Mouse (Mus musculus) midbrain, embryonic 15.5 days (tissue): Measurements from ENCODE around the gene Gnas. TPM values are rescaled to one million over a fixed set of nuclear protein-coding genes. Genes with fewer than 3 reads are reported as not detected.

ENCODE experiments used
- ATAC-seq: fragments of 200-750 bp; cut with Nextera tagmentation; replicated peaks from 2 replicates; pipeline ENCODE4 v1.8.0; 2017; ENCODE audit warnings: moderate TSS enrichment
- H3K27ac ChIP-seq: fragments of 300-500 bp; sonication (generic); 2 replicates; pipeline ENCODE4 v1.5.1; 2015; ENCODE audit warnings: mild to moderate bottlenecking, inconsistent platforms
- H3K27me3 ChIP-seq: fragments of 300-500 bp; sonication (generic); replicated peaks from 2 replicates; pipeline ENCODE4 v1.6.1; 2015; ENCODE audit warnings: inconsistent platforms
- H3K36me3 ChIP-seq: fragments of 300-500 bp; sonication (generic); replicated peaks from 2 replicates; pipeline ENCODE4 v1.6.1; 2015; ENCODE audit warnings: inconsistent platforms
- H3K4me1 ChIP-seq: fragments of 300-500 bp; sonication (generic); 2 replicates; pipeline ENCODE4 v1.6.1; 2015; ENCODE audit warnings: inconsistent platforms
- H3K4me2 ChIP-seq: fragments of 300-500 bp; sonication (generic); 2 replicates; pipeline ENCODE4 v1.6.1; 2015; ENCODE audit warnings: inconsistent platforms, mild to moderate bottlenecking, moderate library complexity
- H3K4me3 ChIP-seq: fragments of 300-500 bp; sonication (generic); 2 replicates; pipeline ENCODE4 v1.5.1; 2015; ENCODE audit warnings: mild to moderate bottlenecking, inconsistent platforms
- H3K9ac ChIP-seq: fragments of 300-500 bp; sonication (generic); 2 replicates; pipeline ENCODE4 v1.6.1; 2015; ENCODE audit warnings: mild to moderate bottlenecking, inconsistent platforms
- H3K9me3 ChIP-seq: fragments of 300-500 bp; sonication (generic); 2 replicates; pipeline ENCODE4 v1.6.1; 2016; ENCODE audit warnings: inconsistent platforms
- WGBS: fragments of 180-500 bp; shearing (Covaris S2); methylation state at CpG from one replicate; pipeline ENCODE4 v1.1.7; 2015; ENCODE audit warnings: mixed read lengths; 5-methylcytosine and 5-hydroxymethylcytosine counted together
- polyA plus RNA-seq: library from polyadenylated mRNA; unstranded; fragments of >200 nt; fragmentation: Nextera tagmentation; extraction: Ambion mirVana; gene quantifications from 2 replicates; pipeline ENCODE4 v1.2.1, GENCODE M21; 2015

Gene Gnas
- polyA plus RNA-seq = 1,362 and 1,368 TPM in 2 replicates

- H3K27ac ChIP-seq = no peak within 1 kb of the TSS
- peaks cover 29% of the 10 kb centered on the region for H3K36me3 ChIP-seq
- peak within 1 kb of the TSS; percentile 28 for H3K4me3 ChIP-seq
- 49% methylated on average over 19 of the region's 19 CpGs for WGBS
- H3K9ac ChIP-seq = no peak within 1 kb of the TSS
- peaks cover 47% of the 10 kb centered on the region for H3K27me3 ChIP-seq
- peaks cover 19% of the 10 kb centered on the region for H3K4me1 ChIP-seq
- ATAC-seq = peak; percentile 58
- peak within 1 kb of the TSS; percentile 51 for H3K4me2 ChIP-seq
- H3K9me3 ChIP-seq = peaks cover 10% of the 10 kb centered on the region; the same call in 1 of the 2 replicates
Measured at GRCm38 (mm10) chr2:174284011-174284410, at the start of gene Gnas. Gnas (plus strand) TSS chr2:174284320.

- Histone ChIP-seq H3K4me2 (no peak overlapping the region), H3K4me3 (no peak overlapping the region), H3K9ac (no peak overlapping the region), H3K36me3 (no peaks in the 10 kb centered on the region), H3K27me3 (no peaks in the 10 kb centered on the region), H3K27ac (no peak overlapping the region), H3K4me1 (no peaks in the 10 kb centered on the region), H3K9me3 (no peaks in the 10 kb centered on the region)
- 91% methylated on average over 5 of the region's 5 CpGs for WGBS
- no peak for ATAC-seq
Measured at GRCm38 (mm10) chr2:174242431-174242830, 41.7 kb upstream of the Gnas start.

GRCm38 (mm10) chr2:174251963-174252362, 32.2 kb upstream of the Gnas start:
- H3K4me2 ChIP-seq = no peak overlapping the region
- H3K4me1 ChIP-seq = no peaks in the 10 kb centered on the region
- H3K27ac ChIP-seq = no peak overlapping the region
- no peaks in the 10 kb centered on the region for H3K36me3 ChIP-seq
- no peak for ATAC-seq
- no peaks in the 10 kb centered on the region for H3K27me3 ChIP-seq
- H3K9ac ChIP-seq = no peak overlapping the region
- no peaks in the 10 kb centered on the region for H3K9me3 ChIP-seq
- H3K4me3 ChIP-seq = no peak overlapping the region

- no peak for ATAC-seq
- H3K27ac ChIP-seq = no peak overlapping the region
- no peak overlapping the region for H3K4me2 ChIP-seq
- no peaks in the 10 kb centered on the region for H3K36me3 ChIP-seq
- peaks cover 8% of the 10 kb centered on the region; the same call in 1 of the 2 replicates for H3K4me1 ChIP-seq
- no peaks in the 10 kb centered on the region for H3K27me3 ChIP-seq
- 25% methylated on average over 2 of the region's 2 CpGs for WGBS
- no peaks in the 10 kb centered on the region for H3K9me3 ChIP-seq
- no peak overlapping the region for H3K4me3 ChIP-seq
- no peak overlapping the region for H3K9ac ChIP-seq
Measured at GRCm38 (mm10) chr2:174257312-174257711, 26.8 kb upstream of the Gnas start.

- H3K4me1 ChIP-seq = peaks cover 8% of the 10 kb centered on the region; the same call in 1 of the 2 replicates
- H3K4me2 ChIP-seq = no peak overlapping the region
- ATAC-seq = no peak
- 10% methylated on average over 3 of the region's 3 CpGs for WGBS
- no peaks in the 10 kb centered on the region for H3K36me3 ChIP-seq
- no peak overlapping the region for H3K4me3 ChIP-seq
- H3K27ac ChIP-seq = no peak overlapping the region
- H3K9ac ChIP-seq = no peak overlapping the region
- H3K9me3 ChIP-seq = no peaks in the 10 kb centered on the region
- no peaks in the 10 kb centered on the region for H3K27me3 ChIP-seq
Measured at GRCm38 (mm10) chr2:174260004-174260403, 24.1 kb upstream of the Gnas start.

- Histone ChIP-seq H3K27ac (no peak overlapping the region), H3K9ac (no peak overlapping the region), H3K4me3 (no peak overlapping the region), H3K9me3 (no peaks in the 10 kb centered on the region), H3K4me1 (peaks cover 8% of the 10 kb centered on the region; the same call in 1 of the 2 replicates), H3K36me3 (no peaks in the 10 kb centered on the region), H3K27me3 (no peaks in the 10 kb centered on the region), H3K4me2 (no peak overlapping the region)
- ATAC-seq = no peak
- 5% methylated on average over 4 of the region's 4 CpGs for WGBS
Measured at GRCm38 (mm10) chr2:174260908-174261800, 23.0 kb upstream of the Gnas start.

- Histone ChIP-seq H3K4me3 (no peak overlapping the region), H3K4me1 (peaks cover 8% of the 10 kb centered on the region; the same call in 1 of the 2 replicates), H3K9me3 (no peaks in the 10 kb centered on the region), H3K36me3 (no peaks in the 10 kb centered on the region), H3K27me3 (no peaks in the 10 kb centered on the region), H3K27ac (no peak overlapping the region), H3K9ac (no peak overlapping the region), H3K4me2 (no peak overlapping the region)
- 32% methylated on average over 6 of the region's 6 CpGs for WGBS
- no peak for ATAC-seq
Measured at GRCm38 (mm10) chr2:174261801-174262200, 22.3 kb upstream of the Gnas start.

- Histone ChIP-seq H3K4me3 (no peak overlapping the region), H3K9me3 (no peaks in the 10 kb centered on the region), H3K4me2 (no peak overlapping the region), H3K27me3 (no peaks in the 10 kb centered on the region), H3K27ac (no peak overlapping the region), H3K9ac (no peak overlapping the region), H3K4me1 (peaks cover 8% of the 10 kb centered on the region; the same call in 1 of the 2 replicates), H3K36me3 (no peaks in the 10 kb centered on the region; the same call in 1 of the 2 replicates)
- WGBS = 93% methylated on average over 5 of the region's 5 CpGs
- peak; percentile 40; the same call in 1 of the 2 replicates for ATAC-seq
Measured at GRCm38 (mm10) chr2:174263110-174263815, 20.9 kb upstream of the Gnas start.

GRCm38 (mm10) chr2:174264248-174264647, 19.9 kb upstream of the Gnas start:
- no peaks in the 10 kb centered on the region for H3K27me3 ChIP-seq
- H3K4me2 ChIP-seq = no peak overlapping the region
- no peaks in the 10 kb centered on the region for H3K9me3 ChIP-seq
- H3K4me1 ChIP-seq = 0 out of 2 replicates have a peak, but pooled peaks cover 3% of the 10 kb centered on the region
- no peak overlapping the region for H3K27ac ChIP-seq
- no peak overlapping the region for H3K9ac ChIP-seq
- WGBS = 77% methylated on average over 8 of the region's 8 CpGs
- H3K36me3 ChIP-seq = no peaks in the 10 kb centered on the region; the same call in 1 of the 2 replicates
- no peak overlapping the region for H3K4me3 ChIP-seq
- ATAC-seq = no peak

- no peak overlapping the region for H3K4me3 ChIP-seq
- no peaks in the 10 kb centered on the region; the same call in 1 of the 2 replicates for H3K36me3 ChIP-seq
- H3K4me1 ChIP-seq = no peaks in the 10 kb centered on the region
- no peak overlapping the region for H3K4me2 ChIP-seq
- WGBS = 88% methylated on average over 7 of the region's 7 CpGs
- no peaks in the 10 kb centered on the region for H3K9me3 ChIP-seq
- no peak overlapping the region for H3K27ac ChIP-seq
- ATAC-seq = no peak
- H3K9ac ChIP-seq = no peak overlapping the region
- no peaks in the 10 kb centered on the region for H3K27me3 ChIP-seq
Measured at GRCm38 (mm10) chr2:174270416-174270815, 13.7 kb upstream of the Gnas start.

- no peaks in the 10 kb centered on the region for H3K9me3 ChIP-seq
- ATAC-seq = no peak
- H3K4me1 ChIP-seq = no peaks in the 10 kb centered on the region
- no peaks in the 10 kb centered on the region for H3K27me3 ChIP-seq
- H3K27ac ChIP-seq = no peak overlapping the region
- no peak overlapping the region for H3K4me3 ChIP-seq
- WGBS = 89% methylated on average over 6 of the region's 6 CpGs
- H3K9ac ChIP-seq = no peak overlapping the region
- no peaks in the 10 kb centered on the region; the same call in 1 of the 2 replicates for H3K36me3 ChIP-seq
- no peak overlapping the region for H3K4me2 ChIP-seq
Measured at GRCm38 (mm10) chr2:174271459-174271858, 12.7 kb upstream of the Gnas start.

GRCm38 (mm10) chr2:174273131-174273530, 11.0 kb upstream of the Gnas start:
- no peak overlapping the region for H3K27ac ChIP-seq
- WGBS = 93% methylated on average over 5 of the region's 5 CpGs
- no peak for ATAC-seq

More at GRCm38 (mm10) chr2:174273131-174273530, 11.0 kb upstream of the Gnas start:
- H3K9me3 ChIP-seq = no peaks in the 10 kb centered on the region
- no peaks in the 10 kb centered on the region for H3K27me3 ChIP-seq
- H3K4me3 ChIP-seq = no peak overlapping the region
- H3K9ac ChIP-seq = no peak overlapping the region
- H3K4me2 ChIP-seq = no peak overlapping the region
- no peaks in the 10 kb centered on the region for H3K4me1 ChIP-seq
- no peaks in the 10 kb centered on the region for H3K36me3 ChIP-seq
